Mouse (Mus musculus): ENCODE measurements around the gene Zfp3. TPM values are rescaled to one million over a fixed set of nuclear protein-coding genes. Genes with fewer than 3 reads are reported as not detected.

The Zfp3 gene
- polyA plus RNA-seq, 1 experiment, result 8.0 TPM

DNA sequence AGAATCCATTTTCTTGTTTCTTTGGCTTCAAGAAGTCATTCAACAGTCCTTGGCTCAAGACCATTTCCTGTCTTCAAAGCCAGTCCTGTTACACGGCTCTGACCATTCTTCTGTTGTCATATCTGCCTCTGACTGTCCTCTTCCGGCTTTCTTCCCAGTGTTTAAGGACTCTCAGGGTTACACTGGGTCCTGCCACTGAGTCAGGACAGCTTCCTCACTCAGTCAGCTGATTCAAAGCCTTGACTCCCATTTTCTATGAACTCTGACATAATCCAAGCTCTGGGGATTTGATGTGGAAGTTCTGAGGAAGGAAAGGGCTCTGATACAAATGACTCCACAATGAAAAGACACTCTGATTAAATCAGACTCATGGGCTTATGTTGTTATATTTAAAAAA lies 38.9 kb downstream of the Zfp3 start:
- H3K4me1 ChIP-seq (ENCODE audit: control insufficient read depth, insufficient read depth, low read length), result no peaks in the 10 kb centered on the region
- no peak for TF ChIP-seq POLR2A (IDR thresholded peaks at IDR 0.05; ENCODE audit: extremely low read depth, insufficient read depth, low read length)
- TF ChIP-seq CTCF (IDR thresholded peaks at IDR 0.05; ENCODE audit: extremely low read depth, insufficient read depth, low read length), result no peak
- H3K27ac ChIP-seq (ENCODE audit: insufficient read depth, low read length), result no peak overlapping the region
- H3K4me3 ChIP-seq (ENCODE audit: insufficient read depth, low read length), result no peak overlapping the region

DNA sequence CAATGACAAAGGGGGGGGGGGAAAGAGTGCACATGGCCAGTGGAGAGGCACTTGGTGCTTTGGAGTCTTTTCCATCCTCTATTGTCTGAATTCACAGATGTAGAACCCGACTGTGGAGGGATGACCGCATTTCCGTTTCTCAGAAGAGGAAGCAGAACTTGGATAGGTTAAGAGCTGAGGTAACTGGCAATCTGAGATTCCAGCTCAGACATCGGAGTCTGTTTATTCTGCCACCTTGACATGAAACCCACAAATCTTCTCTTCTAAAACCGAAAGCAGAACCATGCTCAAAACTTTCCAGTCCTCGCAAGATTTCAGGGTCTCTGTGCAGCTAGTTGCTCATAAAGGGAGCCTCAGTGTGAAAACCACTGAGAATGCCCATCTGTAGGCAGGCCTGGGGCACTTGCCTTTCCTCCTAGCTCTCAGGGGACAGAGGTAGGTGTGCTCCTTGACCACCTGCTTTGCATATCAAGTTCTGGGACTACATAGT lies 39.7 kb downstream of the Zfp3 start:
- Histone ChIP-seq H3K4me1 (ENCODE audit: control insufficient read depth, insufficient read depth, low read length) (no peaks in the 10 kb centered on the region), H3K4me3 (ENCODE audit: insufficient read depth, low read length) (no peak overlapping the region), H3K27ac (ENCODE audit: insufficient read depth, low read length) (no peak overlapping the region)
- TF ChIP-seq CTCF (IDR thresholded peaks at IDR 0.05; ENCODE audit: extremely low read depth, insufficient read depth, low read length) (no peak), POLR2A (IDR thresholded peaks at IDR 0.05; ENCODE audit: extremely low read depth, insufficient read depth, low read length) (no peak)

DNA sequence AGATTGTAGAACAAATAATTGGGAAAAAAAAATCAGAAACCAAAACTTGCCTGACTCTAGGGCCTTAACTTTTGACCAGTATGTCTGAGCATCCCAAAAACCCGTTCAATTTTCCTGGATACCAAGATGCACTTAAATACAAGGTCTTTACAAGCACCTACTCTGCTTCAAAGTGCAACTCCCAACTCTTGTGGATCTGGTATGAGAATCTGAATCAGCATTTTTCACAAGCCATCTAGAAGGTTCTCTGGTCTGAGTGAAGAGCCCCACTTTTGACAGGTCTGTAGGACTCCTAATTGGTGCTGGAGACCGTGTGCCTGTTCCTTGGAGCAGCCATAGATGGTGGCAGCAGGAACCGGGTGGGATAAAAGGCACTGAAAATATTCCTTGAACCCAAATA lies 40.4 kb downstream of the Zfp3 start:
- Histone ChIP-seq H3K4me3 (ENCODE audit: insufficient read depth, low read length) (no peak overlapping the region), H3K27ac (ENCODE audit: insufficient read depth, low read length) (no peak overlapping the region), H3K4me1 (ENCODE audit: control insufficient read depth, insufficient read depth, low read length) (no peaks in the 10 kb centered on the region)
- TF ChIP-seq CTCF (IDR thresholded peaks at IDR 0.05; ENCODE audit: extremely low read depth, insufficient read depth, low read length) (no peak), POLR2A (IDR thresholded peaks at IDR 0.05; ENCODE audit: extremely low read depth, insufficient read depth, low read length) (no peak)

DNA sequence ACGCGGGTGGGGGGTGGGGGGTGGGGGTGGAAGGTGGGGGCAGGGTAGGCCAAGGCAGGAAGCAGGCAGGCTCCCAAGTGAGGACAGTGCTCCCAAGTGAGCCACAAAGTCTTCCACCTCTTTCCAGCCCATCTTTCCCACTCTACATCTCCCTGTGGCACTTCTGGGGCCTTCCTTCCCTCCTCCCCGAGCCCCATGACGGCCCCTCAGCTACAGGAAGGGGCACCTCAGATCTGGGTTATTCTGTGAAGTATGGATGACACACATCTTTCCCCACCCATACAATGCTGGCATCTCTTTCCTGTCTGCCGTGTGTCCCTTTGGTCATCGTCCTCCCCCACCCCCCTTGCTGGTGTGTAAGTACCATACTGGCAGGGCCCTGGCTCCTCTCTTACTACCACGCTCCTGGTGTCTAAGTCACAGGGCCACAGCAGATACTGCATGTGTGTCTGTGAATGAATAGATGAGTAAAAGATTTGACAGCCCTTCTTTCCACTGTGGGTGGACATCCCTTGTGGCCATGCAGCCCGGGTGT lies 41.7 kb downstream of the Zfp3 start:
- Histone ChIP-seq H3K4me1 (ENCODE audit: control insufficient read depth, insufficient read depth, low read length) (no peaks in the 10 kb centered on the region), H3K27ac (ENCODE audit: insufficient read depth, low read length) (no peak overlapping the region), H3K4me3 (ENCODE audit: insufficient read depth, low read length) (no peak overlapping the region)
- no peak for TF ChIP-seq POLR2A (IDR thresholded peaks at IDR 0.05; ENCODE audit: extremely low read depth, insufficient read depth, low read length)
- no peak for TF ChIP-seq CTCF (IDR thresholded peaks at IDR 0.05; ENCODE audit: extremely low read depth, insufficient read depth, low read length)

DNA sequence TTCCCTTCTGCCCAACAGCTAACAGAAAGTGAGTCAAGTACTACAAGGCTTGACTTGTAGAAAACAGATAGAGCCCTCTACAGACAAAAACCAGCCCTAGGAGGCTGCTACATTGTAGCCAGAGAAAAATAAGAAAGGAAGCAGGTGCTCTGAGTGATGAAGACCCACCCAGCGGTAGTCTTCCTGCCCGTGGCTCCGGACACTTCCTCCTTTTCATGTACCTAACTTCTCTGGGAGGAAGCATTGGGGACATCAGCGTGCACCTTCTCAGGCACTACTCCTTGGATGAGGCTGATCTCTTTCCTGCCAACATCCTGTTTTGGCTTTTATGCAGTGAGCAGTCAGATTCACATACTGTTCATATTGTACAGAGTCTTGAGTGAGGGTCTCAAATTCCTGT lies 42.7 kb downstream of the Zfp3 start:
- Histone ChIP-seq H3K4me1 (ENCODE audit: control insufficient read depth, insufficient read depth, low read length) (no peaks in the 10 kb centered on the region), H3K27ac (ENCODE audit: insufficient read depth, low read length) (no peak overlapping the region), H3K4me3 (ENCODE audit: insufficient read depth, low read length) (no peak overlapping the region)
- TF ChIP-seq POLR2A (IDR thresholded peaks at IDR 0.05; ENCODE audit: extremely low read depth, insufficient read depth, low read length) (no peak), CTCF (IDR thresholded peaks at IDR 0.05; ENCODE audit: extremely low read depth, insufficient read depth, low read length) (no peak)

DNA sequence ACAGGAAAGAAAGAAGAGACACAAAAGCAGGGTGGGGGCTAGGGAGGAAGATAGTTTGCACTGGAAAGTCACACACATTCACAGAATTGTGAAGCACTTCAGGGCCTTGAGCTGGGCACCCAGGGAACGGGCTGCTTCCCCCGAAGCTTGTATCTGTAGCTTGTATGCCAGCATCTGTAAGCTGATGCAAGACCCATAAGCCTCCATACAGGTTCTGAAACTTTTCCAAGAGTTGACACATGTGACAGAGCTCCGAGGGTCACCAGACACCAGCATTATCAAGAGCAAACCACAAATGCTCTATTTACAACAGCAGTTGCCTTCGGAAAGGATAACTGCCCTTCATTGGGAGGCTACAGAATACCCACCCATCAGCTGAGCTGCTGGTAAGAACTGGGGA lies 43.6 kb downstream of the Zfp3 start:
- Histone ChIP-seq H3K4me3 (ENCODE audit: insufficient read depth, low read length) (no peak overlapping the region), H3K4me1 (ENCODE audit: control insufficient read depth, insufficient read depth, low read length) (no peaks in the 10 kb centered on the region), H3K27ac (ENCODE audit: insufficient read depth, low read length) (no peak overlapping the region)
- TF ChIP-seq POLR2A (IDR thresholded peaks at IDR 0.05; ENCODE audit: extremely low read depth, insufficient read depth, low read length) (no peak), CTCF (IDR thresholded peaks at IDR 0.05; ENCODE audit: extremely low read depth, insufficient read depth, low read length) (no peak)

DNA sequence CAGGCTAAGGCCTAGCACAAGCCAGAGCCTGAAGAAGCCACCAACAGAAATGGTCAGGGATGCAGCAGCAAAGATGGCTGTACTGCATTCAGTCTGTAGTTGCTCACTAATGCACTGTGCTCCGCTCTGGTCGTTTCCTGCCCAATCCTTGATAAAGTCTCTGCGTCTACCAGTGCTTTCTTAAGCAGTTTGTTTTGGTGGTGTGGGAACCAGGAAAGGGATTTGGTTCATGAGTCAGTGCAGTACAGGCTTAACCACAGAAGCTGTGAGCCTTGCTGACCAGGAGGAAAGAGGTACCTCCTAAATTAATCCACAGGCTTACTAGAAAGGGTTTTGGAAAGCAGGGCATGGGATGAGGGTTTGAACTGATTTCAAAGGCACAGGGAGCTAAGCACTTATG lies 44.1 kb downstream of the Zfp3 start:
- Histone ChIP-seq H3K4me1 (ENCODE audit: control insufficient read depth, insufficient read depth, low read length) (no peaks in the 10 kb centered on the region), H3K4me3 (ENCODE audit: insufficient read depth, low read length) (no peak overlapping the region), H3K27ac (ENCODE audit: insufficient read depth, low read length) (no peak overlapping the region)
- TF ChIP-seq POLR2A (IDR thresholded peaks at IDR 0.05; ENCODE audit: extremely low read depth, insufficient read depth, low read length) (no peak), CTCF (IDR thresholded peaks at IDR 0.05; ENCODE audit: extremely low read depth, insufficient read depth, low read length) (no peak)

DNA sequence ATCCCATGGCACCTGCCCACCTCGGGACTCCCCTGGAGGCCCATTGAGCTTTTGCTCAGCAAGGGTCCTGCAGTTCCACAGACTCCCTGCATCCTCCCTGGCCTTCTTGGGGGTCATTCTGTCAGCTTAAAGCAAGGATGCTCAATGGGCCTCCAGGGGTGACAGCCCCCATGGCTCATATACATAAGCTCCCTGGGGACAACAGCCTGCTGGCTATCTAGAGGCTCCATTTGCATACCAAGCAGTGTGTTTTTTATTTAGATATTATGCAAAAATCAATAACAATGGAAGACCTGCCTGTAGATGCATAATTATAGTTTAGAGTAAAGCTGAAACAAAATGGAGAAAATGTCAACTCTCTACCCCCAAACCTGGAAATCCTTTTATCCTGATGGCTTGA lies 45.0 kb downstream of the Zfp3 start:
- no peak overlapping the region for H3K27ac ChIP-seq (ENCODE audit: insufficient read depth, low read length)
- TF ChIP-seq POLR2A (IDR thresholded peaks at IDR 0.05; ENCODE audit: extremely low read depth, insufficient read depth, low read length) (no peak), CTCF (IDR thresholded peaks at IDR 0.05; ENCODE audit: extremely low read depth, insufficient read depth, low read length) (no peak)
- no peaks in the 10 kb centered on the region for H3K4me1 ChIP-seq (ENCODE audit: control insufficient read depth, insufficient read depth, low read length)
- no peak overlapping the region for H3K4me3 ChIP-seq (ENCODE audit: insufficient read depth, low read length)

DNA sequence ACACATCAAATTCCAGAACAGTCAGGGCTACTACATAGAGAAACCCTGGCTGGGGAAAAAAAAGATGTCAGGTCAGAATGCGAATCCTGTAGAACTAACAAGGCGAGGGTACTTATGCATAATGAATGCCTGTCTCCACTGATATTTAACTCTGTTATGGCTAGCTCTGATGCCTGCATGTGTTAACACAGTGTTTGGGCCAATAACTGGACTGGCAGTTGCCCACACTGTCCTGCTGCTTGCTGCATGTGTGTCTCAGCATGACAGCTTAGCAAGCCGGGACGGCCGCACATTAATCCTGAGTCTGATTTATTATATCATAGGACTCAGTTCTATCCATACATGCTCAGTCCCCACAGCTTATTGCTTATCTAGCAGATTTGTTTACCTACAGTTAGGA lies 47.0 kb downstream of the Zfp3 start:
- Histone ChIP-seq H3K4me3 (ENCODE audit: insufficient read depth, low read length) (no peak overlapping the region), H3K27ac (ENCODE audit: insufficient read depth, low read length) (no peak overlapping the region), H3K4me1 (ENCODE audit: control insufficient read depth, insufficient read depth, low read length) (no peaks in the 10 kb centered on the region)
- TF ChIP-seq POLR2A (IDR thresholded peaks at IDR 0.05; ENCODE audit: extremely low read depth, insufficient read depth, low read length) (no peak), CTCF (IDR thresholded peaks at IDR 0.05; ENCODE audit: extremely low read depth, insufficient read depth, low read length) (no peak)

DNA sequence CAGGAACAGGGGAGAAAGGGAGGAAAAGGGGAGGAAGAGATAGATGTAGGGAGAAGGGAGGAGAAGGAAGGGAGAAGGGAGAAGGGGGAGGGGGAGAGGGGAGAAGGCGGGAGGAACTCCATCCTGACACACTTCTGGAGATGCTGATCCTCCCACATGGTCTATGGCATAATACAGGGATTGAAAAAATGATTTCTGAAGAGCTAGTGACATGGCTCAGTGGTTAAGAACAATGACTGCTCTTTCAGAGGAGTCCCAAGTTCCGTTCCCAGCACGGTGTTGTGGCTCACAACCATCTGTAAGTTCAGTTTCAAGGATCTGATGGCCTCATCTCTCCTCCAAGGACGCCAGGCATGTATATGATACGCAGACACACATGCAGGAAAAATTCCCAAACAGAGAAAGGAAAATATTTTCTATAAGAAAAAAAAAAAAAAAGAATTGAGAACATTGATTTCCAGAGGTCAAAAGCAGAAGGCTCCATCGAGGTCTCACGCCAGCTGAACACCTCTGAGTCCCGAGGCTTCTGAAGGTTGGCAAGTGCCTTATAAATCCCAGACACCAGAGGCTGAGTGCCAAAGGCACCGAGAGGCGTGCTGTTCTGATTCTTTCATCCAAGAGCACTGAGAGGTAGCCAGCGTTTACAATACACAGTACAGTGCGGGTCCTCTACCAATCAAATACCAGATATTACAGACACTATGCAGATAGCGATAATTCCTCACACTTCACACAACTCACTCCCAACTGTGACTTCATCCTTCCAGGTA lies 47.6 kb downstream of the Zfp3 start:
- Histone ChIP-seq H3K4me3 (ENCODE audit: insufficient read depth, low read length) (no peak overlapping the region), H3K27ac (ENCODE audit: insufficient read depth, low read length) (no peak overlapping the region), H3K4me1 (ENCODE audit: control insufficient read depth, insufficient read depth, low read length) (no peaks in the 10 kb centered on the region)
- no peak for TF ChIP-seq POLR2A (IDR thresholded peaks at IDR 0.05; ENCODE audit: extremely low read depth, insufficient read depth, low read length)
- no peak for TF ChIP-seq CTCF (IDR thresholded peaks at IDR 0.05; ENCODE audit: extremely low read depth, insufficient read depth, low read length)

All from cortical plate, adult 2 months (tissue).